Mouse (Mus musculus): ENCODE data around the gene Rxra.

DNA sequence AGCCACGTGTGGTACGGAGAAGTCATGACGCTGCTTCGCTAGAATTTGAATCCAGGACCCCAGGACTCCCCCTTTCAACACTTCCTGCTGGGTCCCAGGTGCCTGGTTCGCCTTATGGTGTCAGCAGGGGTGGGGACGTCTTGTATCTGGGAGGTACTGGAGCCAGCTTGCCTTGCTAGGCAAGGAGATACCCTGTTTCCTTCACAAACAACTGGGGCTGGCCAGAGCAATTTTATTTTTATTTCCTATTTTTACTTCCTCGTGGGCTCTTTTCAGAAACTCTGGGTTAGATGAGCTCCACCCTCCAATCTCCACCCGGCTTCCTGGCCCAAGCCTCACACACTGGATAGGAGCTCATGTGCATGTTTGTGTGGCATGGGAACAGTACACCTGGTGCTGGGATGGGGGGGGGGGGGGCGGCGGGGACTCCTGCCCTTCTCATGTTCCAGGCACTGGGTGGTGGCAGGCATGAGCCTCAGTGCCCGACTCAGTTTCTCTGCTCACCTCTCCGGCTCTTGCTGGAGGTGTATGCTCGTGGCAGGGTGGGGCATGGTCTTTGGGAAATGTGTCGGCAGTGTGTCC, 15.0 kb downstream of the Rxra start:
- no peak for TF ChIP-seq POLR2A (IDR thresholded peaks at IDR 0.05; ENCODE audit: borderline replicate concordance, insufficient read depth, low read length)
- no peak for TF ChIP-seq CTCF (IDR thresholded peaks at IDR 0.05; ENCODE audit: borderline replicate concordance, insufficient read depth, low read depth, low read length)

Measured in cerebellum, adult 2 months (tissue).